Mouse (Mus musculus) spleen, embryonic (tissue): Measurements from ENCODE around the gene BC049352.

Source experiments
- CTCF ChIA-PET: fragments of 350-600 bp; sonication (Branson Sonifier 250); formaldehyde crosslinking; loops from one replicate; lab custom pipeline; 2022; lab: Charles Lee

Gene BC049352

GRCm38 (mm10) chr9:45188570-45189563, 7.1 kb downstream of the BC049352 start:
- CTCF ChIA-PET = no interaction called here

- CTCF ChIA-PET = no interaction called here
Observed at GRCm38 (mm10) chr9:45189661-45190174, 7.9 kb downstream of the BC049352 start.

- CTCF ChIA-PET = interaction anchor here (0.5 to 0.7 kb wide), 2 partner anchors 25 to 212 kb away, joined by 3 to 4 read pairs; no protein-coding TSS in a partner anchor
Observed at GRCm38 (mm10) chr9:45195468-45195867, 13.7 kb downstream of the BC049352 start.

- CTCF ChIA-PET = interaction anchor here (0.5 kb wide), 1 partner anchor 52 kb away, joined by 5 read pairs; no protein-coding TSS in a partner anchor
Observed at GRCm38 (mm10) chr9:45196125-45196830, 14.5 kb downstream of the BC049352 start.

GRCm38 (mm10) chr9:45197549-45197948, 15.7 kb downstream of the BC049352 start:
- CTCF ChIA-PET = interaction anchor here (0.6 kb wide), 2 partner anchors 10 to 679 kb away, joined by 4 to 9 read pairs; no protein-coding TSS in a partner anchor

- CTCF ChIA-PET = no interaction called here
Observed at GRCm38 (mm10) chr9:45201319-45201947, 19.6 kb downstream of the BC049352 start.

- CTCF ChIA-PET = no interaction called here
Observed at GRCm38 (mm10) chr9:45202021-45202798, 20.4 kb downstream of the BC049352 start.

- CTCF ChIA-PET = no interaction called here
Observed at GRCm38 (mm10) chr9:45203797-45204410, 22.1 kb downstream of the BC049352 start, which contains the start of gene Tmprss4. Gene Tmprss4, minus strand, starts transcription at chr9:45204092.

- CTCF ChIA-PET = no interaction called here
Observed at GRCm38 (mm10) chr9:45205143-45205542, 23.3 kb downstream of the BC049352 start.

GRCm38 (mm10) chr9:45206121-45206520, 24.3 kb downstream of the BC049352 start:
- CTCF ChIA-PET = interaction anchor here (0.5 kb wide), 1 partner anchor 77 kb away, joined by 3 read pairs; no protein-coding TSS in a partner anchor

GRCm38 (mm10) chr9:45207015-45207743, 25.4 kb downstream of the BC049352 start:
- CTCF ChIA-PET = interaction anchor here (0.6 kb wide), 1 partner anchor 9 kb away, joined by 4 read pairs; no protein-coding TSS in a partner anchor

- CTCF ChIA-PET = no interaction called here
Observed at GRCm38 (mm10) chr9:45212001-45212400, 30.2 kb downstream of the BC049352 start.

GRCm38 (mm10) chr9:45215526-45216179, 33.8 kb downstream of the BC049352 start:
- CTCF ChIA-PET = no interaction called here

- CTCF ChIA-PET = no interaction called here
Observed at GRCm38 (mm10) chr9:45219644-45220043, 37.8 kb downstream of the BC049352 start.

- CTCF ChIA-PET = interaction anchor here (0.9 to 1.5 kb wide), 4 partner anchors 14 to 1114 kb away, joined by 3 to 6 read pairs (median 4); partner anchors contain the start of gene C1qtnf5
Observed at GRCm38 (mm10) chr9:45221567-45221966, 39.8 kb downstream of the BC049352 start.

- CTCF ChIA-PET = no interaction called here
Observed at GRCm38 (mm10) chr9:45229359-45229758, 47.6 kb downstream of the BC049352 start.

GRCm38 (mm10) chr9:45235668-45236227, 53.9 kb downstream of the BC049352 start:
- CTCF ChIA-PET = interaction anchor here (0.8 to 1.2 kb wide), 6 partner anchors 14 to 171 kb away, joined by 3 to 13 read pairs (median 4); no protein-coding TSS in a partner anchor

- CTCF ChIA-PET = interaction anchor here (0.6 to 1.2 kb wide), 2 partner anchors 152 to 180 kb away, joined by 3 to 5 read pairs; no protein-coding TSS in a partner anchor
Observed at GRCm38 (mm10) chr9:45236744-45237143, 54.9 kb downstream of the BC049352 start.
